In the genomic region with DNA sequence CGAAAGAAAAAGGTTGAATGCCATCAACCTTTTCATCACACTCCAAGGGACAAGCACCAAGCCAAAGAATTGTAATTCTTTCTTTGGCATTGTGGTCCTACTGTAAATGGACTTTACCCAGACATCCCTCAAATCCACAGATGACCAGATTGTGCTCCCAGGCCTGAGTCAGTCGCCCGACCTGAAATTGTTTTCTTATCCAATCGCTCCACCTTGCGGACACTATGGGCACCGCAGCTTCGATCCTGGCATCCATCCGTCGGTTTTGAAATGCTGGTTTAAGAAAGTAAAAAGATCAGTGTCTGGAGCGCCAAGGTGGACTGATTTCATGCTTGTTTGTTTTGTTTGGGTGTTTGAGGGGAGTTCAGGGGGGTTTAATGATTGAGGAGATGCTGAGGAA, we compare ENCODE assay signal across 8 mouse cellular contexts. TPM values are rescaled to one million over a fixed set of nuclear protein-coding genes. Genes with fewer than 3 reads are reported as not detected.
DNase-seq lines count a peak whose midpoint lies in the region; ATAC-seq lines count a peak whose summit lies in the region.

No protein-coding gene starts in this region.

- H3K27me3 ChIP-seq in intestine, embryonic 15.5 days (replicated peaks), result peaks cover 54% of the 10 kb centered on the region

- peak overlapping the region; percentile 14 for H3K4me3 ChIP-seq in intestine, embryonic 15.5 days (replicated peaks)

- peak; percentile 81 to 85 for DNase-seq in adrenal gland, adult 18-20 months (ENCODE audit: low spot score in 2 of 2)
- DNase-seq in embryo, embryonic 10.5 days (ENCODE audit: low spot score), result peak; percentile 94
- peak; percentile 67 to 82 for DNase-seq in gastrocnemius, postnatal 36 days
- DNase-seq in left cerebral cortex, postnatal 14 days (ENCODE audit: low spot score in 2 of 2), result peak; percentile 78 to 89
- peak; percentile 70 for DNase-seq in right cerebral cortex, postnatal 25 days
- DNase-seq in yolk sac, embryonic 10.5 days (ENCODE audit: low spot score), result peak; percentile 64

- H3K4me2 ChIP-seq in intestine, embryonic 15.5 days (replicated peaks), result peak overlapping the region; percentile 58

- no peaks in the 10 kb centered on the region for H3K9me3 ChIP-seq in intestine, embryonic 15.5 days

- 8% methylated on average over 10 of the region's 10 CpGs for WGBS in intestine, embryonic 15.5 days

- H3K9ac ChIP-seq in intestine, embryonic 15.5 days, result no peak overlapping the region

- intact Hi-C loops in gastrocnemius, postnatal 36 days (cut with DNase I), result loop anchor here (1.0 to 2.0 kb wide), 2 partner anchors 218 to 547 kb away; no protein-coding TSS in a partner anchor
- intact Hi-C loops in left cerebral cortex, postnatal 14 days (cut with DNase I), result loop anchor here (1.0 to 2.0 kb wide), 3 partner anchors 129 to 555 kb away; no protein-coding TSS in a partner anchor

- H3K4me1 ChIP-seq in intestine, embryonic 15.5 days (replicated peaks), result peaks cover 4% of the 10 kb centered on the region

- ATAC-seq in intestine, embryonic 15.5 days, result peak; percentile 57
- peak; percentile 80 for ATAC-seq in megakaryocyte-erythroid progenitor cell, adult 5-6 weeks (replicated peaks; ENCODE audit: low FRiP score, low TSS enrichment, poor library complexity, severe bottlenecking)

- no peak overlapping the region for H3K27ac ChIP-seq in intestine, embryonic 15.5 days

- H3K36me3 ChIP-seq in intestine, embryonic 15.5 days, result no peaks in the 10 kb centered on the region

RNA-seq across cellular contexts. Expression of a gene that starts 16.4 kb away (rescaled TPM):
- total RNA-seq in adrenal gland, adult 18-20 months (2021), result not detected
- not detected for total RNA-seq in gastrocnemius, postnatal 36 days (2021)
- 3.6 and 4.2 TPM in 2 replicates for polyA plus RNA-seq in intestine, embryonic 15.5 days (2015; fragmentation: Nextera tagmentation; extraction: Ambion mirVana)
- 10 to 100 TPM in 1 of 2 experiments, 1 to 10 TPM in 1; 9.5 to 11.1 TPM for total RNA-seq in left cerebral cortex, postnatal 14 days (2021)
- total RNA-seq in megakaryocyte-erythroid progenitor cell, adult 5-6 weeks (2014; fragmentation: Nextera tagmentation), result not detected in 2 replicates
- not detected in 2 replicates for total RNA-seq in megakaryocyte-erythroid progenitor cell, adult 5-6 weeks (2017)

Comparison
In these comparisons a context has a peak if more than half of its experiments do, and no peak if none do; other contexts are left out.
1. RNA of a gene that starts 16.4 kb away (total RNA-seq): 9.5 to 11.1 TPM in left cerebral cortex, postnatal 14 days; not detected in adrenal gland, adult 18-20 months, not detected in gastrocnemius, postnatal 36 days and not detected in megakaryocyte-erythroid progenitor cell, adult 5-6 weeks; every median in the first group is over 10 times any median in the second.
2. Peak in every context shown above with its lines, with median percentiles within 50 percentile points of each other: DNase-seq.